Mouse (Mus musculus) bone marrow, adult 2 months (tissue): ENCODE measurements at regions not wholly inside any gene's neighbourhood (a gene's known extent, or its start where the extent isn't known, plus 50 kb on each side); places are given as distances from the start of the nearest gene placed in this dataset.

ENCODE experiments used
- H3K27ac ChIP-seq: fragments of 200-500 bp; 2 replicates; pipeline ENCODE4 v1.5.1; 2012; ENCODE audit warnings: low read depth, mild to moderate bottlenecking, control low read depth, inconsistent platforms, low read length; ENCODE audit not compliant: control insufficient read depth, poor library complexity, insufficient read depth
- H3K4me1 ChIP-seq: fragments of 200-500 bp; 2 replicates; pipeline ENCODE4 v1.6.1; 2011; ENCODE audit warnings: low read length; ENCODE audit not compliant: control insufficient read depth, insufficient read depth
- H3K4me3 ChIP-seq: fragments of 200-500 bp; replicated peaks from 2 replicates; pipeline ENCODE3; 2011; ENCODE audit warnings: mild to moderate bottlenecking, low read depth, low read length, control low read depth; ENCODE audit not compliant: control insufficient read depth
- CTCF ChIP-seq: fragments of 200-500 bp; IDR thresholded peaks from 2 replicates; pipeline ENCODE4 v1.5.1; 2011; ENCODE audit warnings: low read length, control low read depth; ENCODE audit not compliant: control insufficient read depth, insufficient read depth
- POLR2A ChIP-seq: fragments of 200-500 bp; IDR thresholded peaks from 2 replicates; pipeline ENCODE4 v1.6.1; 2011; ENCODE audit warnings: low read depth, mild to moderate bottlenecking, control low read depth, low read length, borderline replicate concordance; ENCODE audit not compliant: control insufficient read depth
- WGBS: fragments of 180-500 bp; shearing (Covaris S2); methylation state at CpG from one replicate; pipeline ENCODE4 v1.1.7; 2018; 5-methylcytosine and 5-hydroxymethylcytosine counted together

- no peak for TF ChIP-seq CTCF
- Histone ChIP-seq H3K4me1 (no peaks in the 10 kb centered on the region; the same call in 1 of the 2 replicates), H3K4me3 (no peak overlapping the region), H3K27ac (no peak overlapping the region)
- 82% methylated on average over 14 of the region's 14 CpGs for WGBS
Observed at GRCm38 (mm10) chr12:71747831-71748368, 83.0 kb upstream of the Daam1 start.

- TF ChIP-seq POLR2A (no peak), CTCF (no peak)
- Histone ChIP-seq H3K27ac (no peak overlapping the region), H3K4me1 (no peaks in the 10 kb centered on the region; the same call in 1 of the 2 replicates), H3K4me3 (no peak overlapping the region)
- 46% methylated on average over 4 of the region's 4 CpGs for WGBS
Observed at GRCm38 (mm10) chr12:71748731-71749130, 82.1 kb upstream of the Daam1 start.

DNA sequence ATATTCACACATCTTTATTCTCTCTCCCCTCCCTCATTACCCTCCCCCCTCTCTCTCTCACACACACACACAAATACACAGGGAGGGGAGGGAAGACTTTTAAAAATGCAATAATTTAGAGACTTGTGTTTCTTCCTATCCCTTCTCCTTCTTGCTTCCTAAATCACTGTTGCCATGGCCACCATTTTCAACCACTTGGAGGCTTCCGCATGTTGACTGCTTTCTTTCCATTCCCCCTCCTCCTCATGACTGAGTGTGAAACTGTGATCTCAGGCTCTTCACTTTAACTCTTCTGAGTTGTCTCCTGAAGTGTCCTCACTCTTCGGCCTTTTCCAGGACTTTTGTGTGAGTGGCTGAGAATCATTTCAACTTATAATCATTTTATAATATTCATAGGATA lies 81.2 kb upstream of the Daam1 start:
- TF ChIP-seq CTCF: no peak
- no peak for TF ChIP-seq POLR2A
- H3K4me1 ChIP-seq: no peaks in the 10 kb centered on the region; the same call in 1 of the 2 replicates
- WGBS: 71% methylated on average over 2 of the region's 2 CpGs
- H3K4me3 ChIP-seq: no peak overlapping the region
- no peak overlapping the region for H3K27ac ChIP-seq

GRCm38 (mm10) chr12:71752741-71753260 lies 78.1 kb upstream of the Daam1 start:
- no peak overlapping the region for H3K27ac ChIP-seq
- no peaks in the 10 kb centered on the region; the same call in 1 of the 2 replicates for H3K4me1 ChIP-seq
- WGBS: 75% methylated on average over 6 of the region's 7 CpGs
- no peak overlapping the region for H3K4me3 ChIP-seq
- TF ChIP-seq CTCF (no peak), POLR2A (no peak)

DNA sequence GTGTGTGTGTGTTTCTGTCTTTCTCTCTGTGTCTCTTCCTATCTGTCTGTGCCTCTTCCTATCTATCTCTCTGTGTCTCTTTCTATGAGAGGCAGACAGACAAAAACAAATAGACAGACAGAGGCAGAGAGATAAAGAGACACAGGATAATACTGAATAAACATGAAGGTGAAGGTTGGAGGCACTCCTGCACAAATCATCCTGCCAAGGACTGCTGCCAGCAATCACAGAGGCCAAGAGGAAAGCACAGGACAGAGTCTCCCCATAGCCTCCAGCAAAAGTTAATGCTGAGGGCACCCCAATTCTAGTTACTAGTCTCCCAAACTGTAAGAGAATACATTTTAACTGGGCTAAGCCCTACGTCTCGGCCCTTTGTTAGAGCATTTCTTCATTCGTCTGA lies 77.6 kb upstream of the Daam1 start:
- Histone ChIP-seq H3K27ac (no peak overlapping the region), H3K4me3 (no peak overlapping the region), H3K4me1 (no peaks in the 10 kb centered on the region; the same call in 1 of the 2 replicates)
- WGBS: 86% methylated on average over 3 of the region's 3 CpGs
- TF ChIP-seq CTCF (no peak), POLR2A (no peak)

DNA sequence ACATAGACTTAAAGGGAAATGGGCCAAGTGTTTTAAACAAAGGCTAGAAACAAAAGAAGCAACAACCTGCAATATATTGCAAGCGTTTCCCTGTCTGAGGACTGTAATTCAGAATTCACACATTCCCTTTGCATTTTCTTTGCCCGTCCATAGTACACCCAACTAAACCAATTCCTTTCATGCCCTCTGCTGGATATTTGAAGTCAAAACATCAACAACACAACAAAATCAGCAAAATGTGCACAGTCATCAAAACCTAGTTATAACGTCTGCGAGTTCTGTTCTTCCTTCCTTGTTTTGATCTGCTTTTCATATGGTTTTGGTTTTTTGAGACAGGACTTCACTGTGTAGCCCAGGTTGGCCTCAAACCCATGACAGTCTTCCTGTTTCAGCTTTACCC lies 67.7 kb upstream of the Daam1 start:
- Histone ChIP-seq H3K27ac (no peak overlapping the region), H3K4me1 (no peaks in the 10 kb centered on the region), H3K4me3 (no peak overlapping the region)
- TF ChIP-seq POLR2A (no peak), CTCF (no peak)
- WGBS: 40% methylated on average over 4 of the region's 4 CpGs

GRCm38 (mm10) chr12:71766086-71766485 lies 64.8 kb upstream of the Daam1 start:
- no peak overlapping the region for H3K4me3 ChIP-seq
- 91% methylated on average over 4 of the region's 4 CpGs for WGBS
- no peaks in the 10 kb centered on the region for H3K4me1 ChIP-seq
- H3K27ac ChIP-seq: no peak overlapping the region
- TF ChIP-seq CTCF (no peak), POLR2A (no peak)

- no peak overlapping the region for H3K4me3 ChIP-seq
- TF ChIP-seq CTCF (no peak), POLR2A (no peak)
- WGBS: 75% methylated on average over 1 of the region's 1 CpGs
- H3K27ac ChIP-seq: no peak overlapping the region
- no peaks in the 10 kb centered on the region for H3K4me1 ChIP-seq
Observed at GRCm38 (mm10) chr12:71766636-71767035, 64.2 kb upstream of the Daam1 start.

DNA sequence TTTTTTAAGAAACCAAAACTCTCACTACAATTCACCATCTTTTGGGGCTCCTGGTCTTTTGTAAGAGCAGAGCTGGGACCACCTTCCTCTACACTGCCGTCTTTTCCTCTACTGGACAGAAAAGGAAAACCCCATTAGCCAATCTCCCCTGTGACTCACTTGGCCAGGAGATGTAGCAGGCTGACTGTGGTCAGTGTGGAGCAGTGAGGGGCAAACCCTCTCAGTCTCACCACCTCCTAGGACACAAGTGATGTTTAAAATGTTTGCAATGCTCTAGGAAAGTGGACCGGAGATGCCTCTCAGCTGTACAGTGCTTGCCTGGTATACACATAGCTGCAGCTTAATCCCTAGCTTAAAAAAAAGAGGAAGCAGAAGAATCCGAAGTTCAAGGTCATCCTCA lies 63.0 kb upstream of the Daam1 start:
- no peak for TF ChIP-seq CTCF
- no peak for TF ChIP-seq POLR2A
- WGBS: 27% methylated on average over 3 of the region's 3 CpGs
- no peak overlapping the region for H3K4me3 ChIP-seq
- no peak overlapping the region for H3K27ac ChIP-seq
- H3K4me1 ChIP-seq: no peaks in the 10 kb centered on the region
